9 mouse cellular contexts compared by ENCODE assay signal in genomic region chr4:141134031-141134441, GRCm38 (mm10). TPM values are rescaled to one million over a fixed set of nuclear protein-coding genes. Genes with fewer than 3 reads are reported as not detected.
DNase-seq lines count a peak whose midpoint lies in the region; ATAC-seq lines count a peak whose summit lies in the region.
"Had no signal": no experiment of that assay in that cellular context is flagged by ENCODE, and none has a peak within 500 bp of the region (broad histone marks: within the 10 kb centered on the region; RNA-seq: fewer than 3 reads in every experiment).

No protein-coding gene starts in this region.

- peak overlapping the region; percentile 51 for H3K9ac ChIP-seq in heart, embryonic 16.5 days (ENCODE audit: low read length)
- no peak overlapping the region for H3K9ac ChIP-seq in embryonic facial prominence, embryonic 12.5 days
- no peak overlapping the region; the same call in 1 of the 2 replicates for H3K9ac ChIP-seq in midbrain, embryonic 14.5 days (replicated peaks; ENCODE audit: low read length)

- no peak for DNase-seq in heart, postnatal 14 days
- DNase-seq in kidney, adult 18-20 months = peak; percentile 46
- no peak for DNase-seq in midbrain, embryonic 14.5 days
- no peak for DNase-seq in left cerebral cortex, postnatal 10 days (ENCODE audit: extremely low spot score in 1 of 2, low spot score in 2 of 2)
- DNase-seq in thymus, postnatal 10 days (ENCODE audit: low spot score in 2 of 2) = no peak
- no peak for DNase-seq in gastrocnemius, postnatal 10 days

- no peak for ATAC-seq in heart, embryonic 16.5 days (replicated peaks; ENCODE audit: extremely low read depth, insufficient read depth, low FRiP score)
- ATAC-seq in embryonic facial prominence, embryonic 12.5 days (ENCODE audit: insufficient number of reproducible peaks, insufficient read depth, low FRiP score, low TSS enrichment) = no peak
- no peak for ATAC-seq in midbrain, embryonic 14.5 days (ENCODE audit: low FRiP score, low TSS enrichment)

- intact Hi-C loops in heart, postnatal 14 days (cut with DNase I) = no loop called here
- intact Hi-C loops in left cerebral cortex, postnatal 10 days (cut with DNase I) = no loop called here

- H3K9me3 ChIP-seq in heart, embryonic 16.5 days (replicated peaks; ENCODE audit: control insufficient read depth, low read length) = no peaks in the 10 kb centered on the region
- no peaks in the 10 kb centered on the region for H3K9me3 ChIP-seq in embryonic facial prominence, embryonic 12.5 days
- no peaks in the 10 kb centered on the region for H3K9me3 ChIP-seq in midbrain, embryonic 14.5 days (ENCODE audit: control insufficient read depth, low read length)

- peak overlapping the region; percentile 64 for H3K27ac ChIP-seq in heart, embryonic 16.5 days (ENCODE audit: low read length)
- H3K27ac ChIP-seq in embryonic facial prominence, embryonic 12.5 days = peak overlapping the region; percentile 70
- H3K27ac ChIP-seq in midbrain, embryonic 14.5 days (replicated peaks; ENCODE audit: low read depth, low read length) = peak overlapping the region; percentile 1

- H3K4me3 ChIP-seq in heart, embryonic 16.5 days (ENCODE audit: low read length) = no peak overlapping the region
- no peak overlapping the region for H3K4me3 ChIP-seq in embryonic facial prominence, embryonic 12.5 days
- no peak overlapping the region for H3K4me3 ChIP-seq in midbrain, embryonic 14.5 days (replicated peaks; ENCODE audit: low read depth, low read length)
- H3K4me3 ChIP-seq: myocyte had no signal

- WGBS in heart, embryonic 16.5 days = 48% methylated on average over 8 of the region's 8 CpGs
- WGBS in embryonic facial prominence, embryonic 12.5 days = 43% methylated on average over 8 of the region's 8 CpGs
- 6% methylated on average over 8 of the region's 8 CpGs for WGBS in midbrain, embryonic 14.5 days

- no peaks in the 10 kb centered on the region for H3K36me3 ChIP-seq in heart, embryonic 16.5 days (ENCODE audit: control insufficient read depth, insufficient read depth)
- peaks cover 7% of the 10 kb centered on the region; the same call in 1 of the 2 replicates for H3K36me3 ChIP-seq in embryonic facial prominence, embryonic 12.5 days
- H3K36me3 ChIP-seq in midbrain, embryonic 14.5 days (ENCODE audit: control insufficient read depth, insufficient read depth, low read length) = no peaks in the 10 kb centered on the region

- H3K27me3 ChIP-seq in heart, embryonic 16.5 days (ENCODE audit: control insufficient read depth, insufficient read depth, low read length) = no peaks in the 10 kb centered on the region
- no peaks in the 10 kb centered on the region for H3K27me3 ChIP-seq in embryonic facial prominence, embryonic 12.5 days
- H3K27me3 ChIP-seq in midbrain, embryonic 14.5 days (ENCODE audit: control insufficient read depth, insufficient read depth, low read length) = no peaks in the 10 kb centered on the region

- H3K4me1 ChIP-seq in heart, embryonic 16.5 days (ENCODE audit: control insufficient read depth, insufficient read depth, low read length) = peaks cover 72% of the 10 kb centered on the region
- H3K4me1 ChIP-seq in embryonic facial prominence, embryonic 12.5 days = peaks cover 71% of the 10 kb centered on the region
- peaks cover 42% of the 10 kb centered on the region for H3K4me1 ChIP-seq in midbrain, embryonic 14.5 days (ENCODE audit: control insufficient read depth, insufficient read depth, low read length)

- no peak overlapping the region for H3K4me2 ChIP-seq in heart, embryonic 16.5 days (ENCODE audit: low read depth, low read length)
- H3K4me2 ChIP-seq in embryonic facial prominence, embryonic 12.5 days (replicated peaks) = no peak overlapping the region
- peak overlapping the region; percentile 8; the same call in 1 of the 2 replicates for H3K4me2 ChIP-seq in midbrain, embryonic 14.5 days (ENCODE audit: low read length)

RNA-seq across cellular contexts. Expression of gene Szrd1, which starts 5.5 kb away (rescaled TPM):
- polyA plus RNA-seq in heart, embryonic 16.5 days (2015; fragmentation: Nextera tagmentation; extraction: Ambion mirVana) = 29.5 and 33.9 TPM in 2 replicates
- total RNA-seq in heart, postnatal 14 days (2021) = 10 to 100 TPM; 87.6 to 91.4 TPM
- 35.2 and 37.6 TPM in 2 replicates for polyA plus RNA-seq in embryonic facial prominence, embryonic 12.5 days (2016; fragmentation: Nextera tagmentation; extraction: Ambion mirVana)
- polyA plus RNA-seq in midbrain, embryonic 14.5 days (2014; fragmentation: Nextera tagmentation; extraction: Ambion mirVana) = 17.1 and 38.5 TPM in 2 replicates
- 10 to 100 TPM; 43.0 to 45.3 TPM for total RNA-seq in left cerebral cortex, postnatal 10 days (2021)
- 100 to 1,000 TPM; 173 to 178 TPM for total RNA-seq in gastrocnemius, postnatal 10 days (2021)

RNA-seq across cellular contexts. Expression of gene Fbxo42, which starts 13.7 kb away (rescaled TPM):
- 12.8 and 14.5 TPM in 2 replicates for polyA plus RNA-seq in heart, embryonic 16.5 days (2015; fragmentation: Nextera tagmentation; extraction: Ambion mirVana)
- 10 to 100 TPM; 13.0 to 13.5 TPM for total RNA-seq in heart, postnatal 14 days (2021)
- 31.6 and 32.1 TPM in 2 replicates for polyA plus RNA-seq in embryonic facial prominence, embryonic 12.5 days (2016; fragmentation: Nextera tagmentation; extraction: Ambion mirVana)
- 28.6 and 31.9 TPM in 2 replicates for polyA plus RNA-seq in midbrain, embryonic 14.5 days (2014; fragmentation: Nextera tagmentation; extraction: Ambion mirVana)
- total RNA-seq in left cerebral cortex, postnatal 10 days (2021) = 10 to 100 TPM; 35.2 to 35.4 TPM
- total RNA-seq in gastrocnemius, postnatal 10 days (2021) = 10 to 100 TPM; 10.0 to 11.4 TPM

RNA-seq across cellular contexts. Expression of gene Spata21, which starts 45.9 kb away (rescaled TPM):
- 0.08 TPM in 1 of 2 replicates, not detected in the other for polyA plus RNA-seq in heart, embryonic 16.5 days (2015; fragmentation: Nextera tagmentation; extraction: Ambion mirVana)
- not detected for total RNA-seq in heart, postnatal 14 days (2021)
- polyA plus RNA-seq in embryonic facial prominence, embryonic 12.5 days (2016; fragmentation: Nextera tagmentation; extraction: Ambion mirVana) = 0.14 TPM in 1 of 2 replicates, not detected in the other
- polyA plus RNA-seq in midbrain, embryonic 14.5 days (2014; fragmentation: Nextera tagmentation; extraction: Ambion mirVana) = 0.24 TPM in 1 of 2 replicates, not detected in the other
- total RNA-seq in left cerebral cortex, postnatal 10 days (2021) = under 1 TPM; 0.17 to 0.59 TPM
- not detected for total RNA-seq in gastrocnemius, postnatal 10 days (2021)
- polyA plus RNA-seq: myocyte had no signal

RNA-seq across cellular contexts. Expression of gene Necap2, which starts 55.9 kb away (rescaled TPM):
- polyA plus RNA-seq in heart, embryonic 16.5 days (2015; fragmentation: Nextera tagmentation; extraction: Ambion mirVana) = 49.8 and 50.1 TPM in 2 replicates
- total RNA-seq in heart, postnatal 14 days (2021) = 10 to 100 TPM; 22.2 to 22.6 TPM
- polyA plus RNA-seq in embryonic facial prominence, embryonic 12.5 days (2016; fragmentation: Nextera tagmentation; extraction: Ambion mirVana) = 79.8 and 84.5 TPM in 2 replicates
- 38.4 and 43.3 TPM in 2 replicates for polyA plus RNA-seq in midbrain, embryonic 14.5 days (2014; fragmentation: Nextera tagmentation; extraction: Ambion mirVana)
- total RNA-seq in left cerebral cortex, postnatal 10 days (2021) = 10 to 100 TPM; 41.8 to 42.9 TPM
- 10 to 100 TPM; 27.2 to 31.1 TPM for total RNA-seq in gastrocnemius, postnatal 10 days (2021)

Comparison
In these comparisons a context has a peak if more than half of its experiments do, and no peak if none do; other contexts are left out.
1. H3K27ac ChIP-seq: peak in every context shown above with its lines; median percentile 70 in embryonic facial prominence, embryonic 12.5 days; 64 in heart, embryonic 16.5 days; 1 in midbrain, embryonic 14.5 days.